Mouse (Mus musculus) CD4-positive helper T cell, adult 2 months (primary cell): ENCODE measurements at regions not wholly inside any gene's neighbourhood (a gene's known extent, or its start where the extent isn't known, plus 50 kb on each side); places are given as distances from the start of the nearest gene placed in this dataset.

Experiments used
- DNase-seq: peaks from one replicate; pipeline ENCODE4 v3.0.0-alpha.2; 2012; ENCODE audit warnings: low read depth, missing footprints, low spot score

- no peak for DNase-seq
These were observed 331.3 kb downstream of the Adgrl2 start for GRCm38 (mm10) chr3:148659024-148659423.

DNA sequence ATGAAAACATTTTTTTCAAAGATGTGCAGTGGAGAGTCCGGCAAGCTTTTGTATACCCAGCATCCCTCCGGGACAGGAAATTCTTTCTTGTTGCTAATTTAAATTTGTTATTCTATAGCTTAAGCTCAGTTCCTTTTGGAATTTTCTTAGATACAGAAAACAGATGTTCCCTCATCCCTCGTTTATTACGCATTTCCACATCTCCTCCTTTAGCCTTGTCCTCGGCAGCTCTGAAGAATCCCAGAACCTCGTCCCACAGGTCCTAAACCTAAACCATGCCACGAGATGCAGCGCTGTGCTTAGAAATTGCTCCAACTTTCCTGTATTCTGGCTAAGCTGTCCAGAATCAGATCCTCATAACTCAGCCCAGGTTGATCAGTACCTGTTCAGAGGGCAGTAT is 332.0 kb downstream of the Adgrl2 start:
- no peak for DNase-seq

GRCm38 (mm10) chr3:148656187-148656586 is 334.2 kb downstream of the Adgrl2 start:
- DNase-seq, result no peak

DNA sequence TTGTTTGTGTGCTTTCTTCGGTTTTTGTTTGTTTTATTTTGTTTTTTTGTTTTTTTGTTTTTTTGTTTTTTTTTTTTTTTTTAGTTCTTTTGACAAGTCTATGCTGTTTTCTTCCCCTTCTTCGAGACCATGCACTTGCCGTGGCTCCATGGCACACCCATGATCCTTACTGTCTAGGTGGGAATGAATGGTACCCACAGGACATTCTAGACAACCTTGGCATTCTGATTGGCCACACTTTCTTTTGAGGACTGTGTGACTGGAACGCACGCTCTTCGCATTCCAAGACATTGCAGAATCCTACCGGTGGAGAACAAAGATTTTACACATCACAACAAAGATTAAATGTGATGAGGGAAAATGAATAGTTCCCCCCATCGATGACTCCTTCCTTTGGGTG is 340.1 kb downstream of the Adgrl2 start:
- no peak for DNase-seq

DNA sequence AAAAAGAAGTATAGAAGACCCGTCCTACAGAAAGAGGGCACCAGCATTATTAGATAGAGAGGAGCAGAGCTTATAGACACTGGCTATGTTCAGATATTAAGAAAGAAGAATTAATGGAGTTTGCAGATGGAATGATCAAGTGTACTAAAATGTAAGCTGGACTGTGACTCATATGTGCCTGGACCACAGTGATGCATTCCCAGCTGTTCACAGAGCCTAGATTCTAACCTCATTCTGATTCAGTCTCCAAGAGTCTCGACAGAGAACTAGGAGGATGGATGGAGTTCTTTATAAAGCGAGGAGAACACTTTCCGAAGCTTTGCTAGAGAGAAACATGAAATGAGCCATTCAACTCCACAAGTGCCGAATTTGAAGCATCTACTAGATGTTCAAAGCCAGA is 345.4 kb downstream of the Adgrl2 start:
- no peak for DNase-seq

GRCm38 (mm10) chr3:148641581-148641980 is 348.8 kb downstream of the Adgrl2 start:
- DNase-seq, result no peak

DNA sequence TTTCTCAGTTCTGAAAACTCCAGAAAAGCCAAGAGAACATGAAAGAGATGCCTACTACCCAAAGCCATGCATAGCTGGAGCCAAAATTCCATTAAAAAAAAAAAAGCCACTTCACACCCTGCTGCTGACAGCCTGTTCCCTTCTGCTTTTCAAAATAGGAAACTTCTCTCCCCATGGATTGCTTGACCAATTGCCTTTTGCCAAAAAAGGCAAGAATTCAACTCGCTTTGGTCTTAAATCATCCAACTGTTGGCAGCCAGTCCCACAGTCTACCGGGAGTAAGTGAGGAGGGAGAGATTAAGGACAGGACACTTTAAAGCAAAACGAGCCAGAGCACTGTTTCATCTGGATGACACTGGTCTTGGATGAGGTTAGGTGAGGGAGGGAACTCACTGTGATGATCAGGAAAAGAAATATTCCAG is 349.7 kb downstream of the Adgrl2 start:
- no peak for DNase-seq

DNA sequence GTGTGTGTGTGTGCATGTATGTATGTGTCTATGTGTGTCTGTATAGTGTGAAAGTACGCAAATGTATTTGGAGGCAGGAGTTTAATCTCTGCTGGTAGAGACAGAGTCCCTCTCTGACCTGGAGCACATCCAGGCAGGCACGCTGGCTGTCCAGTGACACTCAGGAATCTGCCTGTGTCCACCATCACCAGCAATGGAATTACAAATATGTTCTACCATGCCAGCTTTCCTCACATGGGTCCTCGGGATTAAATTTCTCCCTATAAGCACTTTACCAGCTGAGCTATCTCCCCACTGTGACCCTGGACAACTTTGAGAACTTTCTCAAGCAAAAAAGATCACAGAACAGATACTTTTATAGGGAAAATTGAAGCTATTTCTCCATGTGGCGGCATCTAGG is 355.3 kb downstream of the Adgrl2 start:
- no peak for DNase-seq

DNA sequence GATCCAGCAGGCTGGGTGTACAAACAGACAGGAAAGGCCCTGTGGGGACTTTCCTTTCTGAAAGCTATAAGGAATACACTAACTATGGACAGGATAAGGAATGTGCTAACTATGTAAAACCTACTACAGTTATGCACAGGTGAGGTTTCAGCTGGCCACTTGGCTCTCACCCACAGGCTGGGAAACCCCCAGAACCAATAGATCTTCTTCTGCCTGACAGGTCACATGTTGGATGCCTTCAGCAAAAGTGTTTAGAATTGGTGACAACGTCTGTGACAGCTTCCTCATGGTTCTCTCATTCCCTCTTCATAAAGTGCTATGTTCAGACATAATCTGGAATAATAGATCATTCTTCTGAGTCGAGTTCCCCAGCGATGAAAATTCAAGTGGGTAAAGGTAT is 356.0 kb downstream of the Adgrl2 start:
- DNase-seq, result no peak

DNA sequence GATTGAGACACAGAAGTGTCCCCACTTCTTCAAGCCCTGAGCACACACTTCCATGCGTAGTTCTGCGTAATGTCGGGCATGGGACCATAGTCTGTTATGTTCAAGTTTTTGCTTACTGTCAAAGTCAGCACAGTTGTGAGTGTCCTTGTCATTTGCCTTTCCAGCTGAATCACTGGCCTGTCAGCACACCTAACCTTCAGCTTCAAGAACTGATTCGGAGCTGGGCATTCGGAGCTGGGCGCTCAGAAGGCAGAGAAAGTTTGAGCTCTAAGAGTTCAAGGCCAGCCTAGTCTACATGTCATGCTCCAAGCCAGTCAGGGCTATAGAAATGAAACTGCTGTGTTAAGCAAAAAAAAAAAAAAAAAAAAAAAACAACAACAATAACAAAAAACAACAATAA is 357.1 kb downstream of the Adgrl2 start:
- no peak for DNase-seq

DNA sequence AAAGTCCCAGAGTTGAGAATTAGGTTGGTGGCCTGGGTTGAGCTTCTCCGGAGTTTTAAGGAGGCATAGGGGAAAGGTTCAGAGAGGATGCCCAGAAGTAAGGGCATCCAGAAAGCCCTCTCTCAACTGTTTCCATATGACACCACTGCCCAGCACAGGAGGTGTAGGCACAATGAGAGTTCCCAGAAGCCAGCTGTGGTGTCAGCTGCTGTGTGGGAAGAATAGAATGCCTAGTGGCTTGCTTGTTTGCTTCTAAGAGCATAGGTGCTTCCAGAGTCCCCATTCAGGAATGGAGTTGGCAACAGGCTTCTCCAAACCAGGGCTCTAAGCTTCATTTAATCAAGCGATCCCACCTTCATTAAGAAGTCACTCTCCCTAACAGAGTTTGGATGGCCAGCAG is 357.9 kb downstream of the Adgrl2 start:
- DNase-seq, result no peak

DNA sequence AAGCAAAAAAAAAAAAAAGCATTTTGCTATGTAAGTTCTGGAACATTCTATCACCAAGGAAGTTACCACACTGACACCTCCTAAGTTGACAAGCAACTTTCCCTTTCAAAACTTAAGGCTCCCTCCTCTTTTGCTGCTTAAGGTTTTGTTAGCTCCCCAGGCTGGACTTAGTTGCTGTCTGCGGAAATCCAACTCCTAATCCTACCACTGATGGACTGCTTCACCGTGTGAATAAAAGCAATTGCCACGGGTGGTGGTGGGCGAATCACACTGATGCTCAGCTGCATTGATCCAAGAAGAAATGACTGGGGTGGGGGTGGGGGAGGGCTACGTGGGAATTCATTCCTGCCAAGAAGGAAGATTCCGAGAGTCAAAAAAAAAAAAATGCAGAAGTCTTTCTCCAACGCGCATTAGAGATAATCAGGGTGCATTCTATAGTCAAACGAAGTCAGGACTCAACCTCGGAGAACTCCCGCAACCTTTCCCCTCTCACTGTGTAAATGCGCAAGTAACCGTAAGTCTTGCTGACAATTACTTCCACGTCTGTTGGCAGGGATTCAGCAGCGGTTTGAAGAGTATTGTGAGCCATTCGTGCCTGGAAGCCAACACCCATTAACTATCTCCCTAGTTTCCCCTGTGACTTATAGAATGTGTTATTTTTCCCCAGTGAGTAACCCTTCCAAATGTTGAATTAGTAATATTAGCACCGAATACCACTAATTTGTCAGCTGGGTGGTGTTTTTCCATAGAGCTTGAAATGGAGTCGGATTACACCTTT is 358.8 kb downstream of the Adgrl2 start:
- DNase-seq, result no peak

DNA sequence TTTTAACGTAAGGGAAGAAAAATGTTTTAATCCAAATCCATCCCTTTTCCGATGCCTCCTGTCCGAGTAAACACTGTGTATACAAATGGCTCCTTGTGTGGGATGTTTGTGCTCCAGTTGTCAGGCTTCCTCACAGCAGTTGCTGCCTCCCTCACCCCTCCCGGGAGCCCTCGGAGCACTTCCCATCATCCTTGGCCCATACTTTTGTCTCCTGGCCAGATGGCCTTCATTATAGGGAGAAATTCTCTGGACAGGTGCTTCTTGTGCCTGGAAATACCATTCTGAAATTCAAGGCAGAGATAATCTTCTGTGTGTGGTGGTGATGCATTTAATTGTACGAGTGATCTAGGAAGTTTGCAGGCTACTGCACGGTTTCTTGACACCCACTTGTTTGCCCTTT is 359.5 kb downstream of the Adgrl2 start:
- no peak for DNase-seq

DNA sequence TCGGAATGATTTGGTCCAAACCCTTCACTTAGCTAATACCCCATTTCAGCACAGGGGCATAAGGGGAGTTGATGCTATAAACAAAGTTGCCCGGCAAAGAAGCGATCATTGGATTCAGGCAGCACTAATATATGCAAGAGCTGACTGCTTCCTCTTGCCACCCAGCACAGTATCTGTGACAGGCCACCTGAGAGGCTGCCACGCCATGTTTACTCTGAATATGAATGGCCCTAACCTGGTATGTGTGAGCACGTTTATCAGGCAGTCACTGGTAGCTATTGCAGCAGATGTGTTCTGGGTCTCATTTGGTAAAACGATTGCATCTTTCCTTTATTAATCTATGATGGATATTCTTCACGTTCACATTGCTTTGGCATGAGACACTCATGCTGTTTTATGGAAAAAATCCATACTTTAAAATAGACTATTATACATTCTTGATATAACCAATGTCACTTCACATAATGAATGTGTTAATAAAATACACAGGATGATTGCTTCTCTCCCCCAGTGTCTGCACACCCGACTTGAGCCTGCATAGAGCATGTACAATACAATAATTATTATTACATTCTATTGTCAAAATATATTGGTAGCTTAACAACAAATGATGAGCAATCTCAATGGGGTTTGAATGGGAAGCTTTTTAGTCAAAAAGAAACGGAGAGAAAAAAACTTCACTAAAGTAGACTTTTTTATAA is 375.2 kb downstream of the Adgrl2 start:
- no peak for DNase-seq

- no peak for DNase-seq
These were observed 376.9 kb downstream of the Adgrl2 start for GRCm38 (mm10) chr3:148613443-148613842.

DNA sequence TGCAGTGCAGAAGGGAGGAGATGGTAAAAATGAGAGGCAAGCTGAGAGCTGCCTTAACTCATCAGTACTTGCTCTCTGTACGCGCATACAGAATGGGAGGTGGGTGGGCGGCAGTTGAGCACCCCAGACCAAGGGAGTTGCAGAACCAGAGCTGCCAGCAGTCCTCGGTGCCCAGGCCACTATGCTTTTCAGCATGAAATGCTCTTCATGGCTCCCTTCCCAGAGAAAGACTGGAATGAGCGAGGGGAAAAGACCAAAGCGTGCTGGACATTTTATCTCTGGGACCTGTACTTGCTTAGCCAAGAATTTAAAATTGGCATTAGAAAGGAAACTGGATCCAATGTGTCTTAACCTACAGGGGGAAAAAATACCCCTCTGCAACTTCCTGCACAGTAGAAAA is 387.1 kb downstream of the Adgrl2 start:
- DNase-seq, result no peak

DNA sequence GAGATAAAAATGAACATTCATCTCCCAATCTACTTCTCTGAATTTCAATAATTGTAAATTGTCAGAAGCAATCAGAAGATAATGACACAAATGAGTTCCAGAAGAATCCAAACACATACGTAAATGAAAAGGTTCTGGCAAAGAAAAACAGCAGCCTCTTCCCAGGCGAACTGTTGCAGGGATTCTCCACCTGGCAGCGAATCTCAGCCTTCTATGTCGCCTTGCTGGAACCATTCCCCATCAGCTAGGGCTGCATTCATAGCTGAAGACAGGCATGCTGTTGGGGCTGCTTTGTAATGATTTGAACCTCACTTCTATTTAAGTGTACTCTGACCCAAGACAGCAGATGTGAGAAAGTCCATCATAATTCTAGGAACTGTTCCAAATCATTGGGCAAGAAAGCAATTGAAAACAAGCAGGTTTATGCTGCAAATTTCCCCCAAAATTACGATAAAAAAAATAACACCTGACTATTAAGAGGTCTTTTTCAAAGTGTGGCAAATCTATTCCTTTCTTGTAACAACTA is 387.6 kb downstream of the Adgrl2 start:
- no peak for DNase-seq

GRCm38 (mm10) chr3:148595561-148595960 is 394.8 kb downstream of the Adgrl2 start:
- no peak for DNase-seq

DNA sequence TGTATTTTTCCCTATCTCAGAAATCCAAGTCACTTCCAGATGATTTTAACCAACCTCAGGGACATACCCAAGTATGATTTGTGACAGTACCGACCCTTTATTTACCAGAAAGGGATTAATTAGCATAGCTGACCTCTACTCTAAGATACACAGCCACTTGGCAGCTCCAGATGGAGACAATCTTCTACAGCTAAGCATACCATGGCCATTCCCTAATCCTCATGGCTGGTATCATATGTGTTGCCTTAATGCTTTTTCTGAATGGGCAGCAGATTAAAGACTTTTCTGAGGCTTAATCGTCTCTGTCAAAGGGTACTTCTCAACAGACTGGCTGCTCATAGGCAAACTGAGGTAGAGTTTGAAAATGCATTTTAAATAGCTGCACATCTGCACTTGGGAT is 400.8 kb downstream of the Adgrl2 start:
- no peak for DNase-seq

DNA sequence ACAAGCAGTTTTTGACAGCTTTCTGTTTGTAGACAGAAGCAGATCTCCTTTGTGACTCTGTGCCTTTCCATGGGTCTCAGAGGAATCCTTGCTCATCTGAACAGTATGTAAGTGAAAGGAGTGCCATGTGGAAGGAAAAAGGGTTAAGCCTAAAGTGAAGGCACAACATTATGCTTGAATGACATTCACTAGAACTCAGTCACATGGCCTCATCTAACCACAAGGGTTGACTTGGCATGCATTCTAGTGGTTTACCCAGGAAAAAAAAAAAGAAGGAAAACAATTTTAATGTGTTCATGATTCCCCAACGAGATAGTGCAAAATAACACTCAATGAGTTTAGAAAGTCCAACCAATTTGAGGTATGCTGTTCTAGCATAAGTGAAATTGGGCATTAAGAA is 414.6 kb downstream of the Adgrl2 start:
- DNase-seq, result no peak

GRCm38 (mm10) chr3:148572493-148572892 is 417.9 kb downstream of the Adgrl2 start:
- DNase-seq, result no peak

DNA sequence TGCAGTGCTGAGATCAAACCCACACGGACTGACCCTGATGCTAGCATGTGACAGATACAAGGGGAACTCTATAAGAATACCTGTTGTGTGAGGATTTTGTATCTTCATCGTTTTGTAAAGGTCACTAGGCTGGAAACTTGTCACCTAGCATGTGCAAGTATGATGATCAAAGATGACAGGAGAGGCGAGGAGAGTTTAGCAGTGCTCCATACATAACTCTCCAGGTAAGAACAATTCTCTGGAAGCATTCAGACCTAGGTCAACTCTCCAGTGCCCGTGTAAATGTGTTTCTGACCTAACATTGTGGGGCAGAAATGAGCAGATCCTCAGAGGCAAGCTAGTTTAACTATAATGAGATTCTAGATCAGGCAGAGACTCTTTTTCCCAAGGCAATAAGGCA is 425.6 kb downstream of the Adgrl2 start:
- no peak for DNase-seq

DNA sequence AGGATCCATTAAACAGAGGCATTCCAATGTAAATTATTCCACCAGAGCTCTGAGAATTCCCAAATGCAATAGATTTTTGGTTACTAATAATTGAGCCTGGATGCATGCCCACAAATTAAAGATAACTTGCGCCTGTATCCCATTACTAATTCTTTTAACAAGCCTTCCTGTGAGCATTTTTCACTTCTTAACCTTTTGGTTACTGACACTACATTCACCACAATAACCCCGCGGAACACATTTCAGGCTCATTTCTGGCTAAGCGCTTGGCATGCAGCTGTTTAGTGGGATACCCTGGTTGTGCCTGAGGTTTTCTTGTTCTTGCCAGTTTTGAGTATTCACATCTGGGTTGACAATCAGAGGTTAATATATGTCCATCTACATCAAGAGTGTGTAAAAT is 429.1 kb downstream of the Adgrl2 start:
- DNase-seq, result no peak
